Mouse (Mus musculus) ES-E14 (cell line): ENCODE results near the gene Agap1. TPM values are rescaled to one million over a fixed set of nuclear protein-coding genes. Genes with fewer than 3 reads are reported as not detected.

Experiments
- DNase-seq: peaks from one replicate; pipeline ENCODE4 v3.0.0-alpha.2; 2013; ENCODE audit warnings: low read depth, low spot score
- H3K27ac ChIP-seq: 2 replicates; pipeline ENCODE4 v1.5.1; 2012; ENCODE audit warnings: low read depth, mild to moderate bottlenecking, low read length, moderate library complexity, mixed read lengths; ENCODE audit not compliant: poor library complexity, insufficient read depth, severe bottlenecking
- H3K36me3 ChIP-seq: 2 replicates; pipeline ENCODE4 v1.6.1; 2012; ENCODE audit warnings: mild to moderate bottlenecking, low read length, moderate library complexity, mixed read lengths; ENCODE audit not compliant: control insufficient read depth, poor library complexity, insufficient read depth, severe bottlenecking
- H3K4me1 ChIP-seq, 2 experiments: fragments of 150-350 bp in 1 of 2; sonication (generic) in 1 of 2; 2 replicates each; pipeline ENCODE4 v1.6.1; 2012; ENCODE audit warnings: low read length in 2 of 2, mild to moderate bottlenecking in 1 of 2, mixed read lengths in 1 of 2; ENCODE audit not compliant: control insufficient read depth in 2 of 2, insufficient read depth in 2 of 2, poor library complexity in 1 of 2
- H3K4me3 ChIP-seq, 2 experiments: fragments of 150-350 bp in 1 of 2; sonication (generic) in 1 of 2; 2 replicates each; pipeline ENCODE4 v1.5.1; 2012; ENCODE audit warnings: low read length in 2 of 2, low read depth in 1 of 2, mild to moderate bottlenecking in 1 of 2, mixed read lengths in 1 of 2; ENCODE audit not compliant: insufficient read depth in 1 of 2, poor library complexity in 1 of 2, severe bottlenecking in 1 of 2
- H3K9ac ChIP-seq: 2 replicates; pipeline ENCODE4 v1.6.1; 2012; ENCODE audit warnings: low read depth, mild to moderate bottlenecking, low read length, mixed read lengths; ENCODE audit not compliant: poor library complexity, insufficient read depth, severe bottlenecking
- H3K9me3 ChIP-seq: fragments of 150-350 bp; sonication (generic); 2 replicates; pipeline ENCODE4 v1.6.1; 2012; ENCODE audit warnings: low read depth, mild to moderate bottlenecking, low read length; ENCODE audit not compliant: control insufficient read depth, insufficient read depth
- CHD2 ChIP-seq: IDR thresholded peaks from 2 replicates; pipeline ENCODE4 v1.6.1; 2014; ENCODE audit warnings: mild to moderate bottlenecking, low read depth, low read length, inconsistent platforms
- HCFC1 ChIP-seq: IDR thresholded peaks from 2 replicates; pipeline ENCODE4 v1.6.1; 2012; ENCODE audit warnings: low read length, inconsistent platforms, borderline replicate concordance; ENCODE audit not compliant: insufficient read depth
- MAFK ChIP-seq: IDR thresholded peaks from 2 replicates; pipeline ENCODE4 v1.6.1; 2014; ENCODE audit warnings: mild to moderate bottlenecking, low read depth, low read length, inconsistent platforms; ENCODE audit not compliant: insufficient read depth
- ZC3H11A ChIP-seq: IDR thresholded peaks from 2 replicates; pipeline ENCODE4 v1.6.1; 2012; ENCODE audit warnings: low read depth, mild to moderate bottlenecking, inconsistent platforms, low read length, borderline replicate concordance
- ZNF384 ChIP-seq: IDR thresholded peaks from 2 replicates; pipeline ENCODE4 v1.6.1; 2012; ENCODE audit warnings: low read depth, low read length, inconsistent platforms
- in situ Hi-C, 2 experiments: fragments of 600-800 bp; cut with MboI; formaldehyde crosslinking; loops; one replicate each; pipeline ENCODE4 v1.15.1; 2025; ENCODE audit warnings: low sequenced_read_pairs in 2 of 2, inconsistent platforms in 1 of 2; ENCODE audit not compliant: unreplicated experiment in 2 of 2
- total RNA-seq: library from RNA; depleted of rRNA; stranded (reverse); fragments of 300-350 nt; gene quantifications from 2 replicates; pipeline ENCODE4 v1.2.3, GENCODE M21; 2012

Gene Agap1
- total RNA-seq, 1 experiment, result 19.8 TPM

GRCm38 (mm10) chr1:89656643-89657321, 202.2 kb downstream of the Agap1 start:
- Histone ChIP-seq H3K27ac (no peak overlapping the region), H3K9ac (no peak overlapping the region), H3K9me3 (no peaks in the 10 kb centered on the region), H3K4me3 (no peak overlapping the region), H3K36me3 (no peaks in the 10 kb centered on the region), H3K4me1 (peaks cover 0 to 3% of the 10 kb centered on the region in 2 experiments; a peak in 1 of 4 replicates)
- in situ Hi-C loops, result no loop called here
- no peak for DNase-seq
- TF ChIP-seq HCFC1, result no peak
- TF ChIP-seq CHD2, result no peak
- no peak for TF ChIP-seq ZC3H11A
- no peak for TF ChIP-seq MAFK
- no peak for TF ChIP-seq ZNF384

- no peak overlapping the region for H3K9ac ChIP-seq
- in situ Hi-C loops, result no loop called here
- H3K4me1 ChIP-seq, result 0 out of 4 replicates have a peak, but pooled peaks cover 0 to 3% of the 10 kb centered on the region in 2 experiments
- DNase-seq, result no peak
- H3K27ac ChIP-seq, result no peak overlapping the region
- TF ChIP-seq ZC3H11A (no peak), HCFC1 (no peak), CHD2 (no peak), ZNF384 (no peak), MAFK (no peak)
- H3K36me3 ChIP-seq, result peaks cover 6% of the 10 kb centered on the region; the same call in 1 of the 2 replicates
- no peak overlapping the region for H3K4me3 ChIP-seq
- no peaks in the 10 kb centered on the region for H3K9me3 ChIP-seq
Measured at GRCm38 (mm10) chr1:89660804-89661203, 206.2 kb downstream of the Agap1 start.

- Histone ChIP-seq H3K9ac (no peak overlapping the region), H3K4me1 (0 out of 4 replicates have a peak, but pooled peaks cover 0 to 1% of the 10 kb centered on the region in 2 experiments), H3K9me3 (no peaks in the 10 kb centered on the region), H3K4me3 (no peak overlapping the region), H3K36me3 (peaks cover 22% of the 10 kb centered on the region; the same call in 1 of the 2 replicates), H3K27ac (no peak overlapping the region)
- no peak for TF ChIP-seq HCFC1
- TF ChIP-seq ZC3H11A, result no peak
- no peak for TF ChIP-seq MAFK
- no peak for TF ChIP-seq ZNF384
- TF ChIP-seq CHD2, result no peak
- in situ Hi-C loops, result no loop called here
- DNase-seq, result no peak
Measured at GRCm38 (mm10) chr1:89666154-89666553, 211.5 kb downstream of the Agap1 start.

- no peak for DNase-seq
- Histone ChIP-seq H3K27ac (no peak overlapping the region), H3K4me3 (no peak overlapping the region), H3K36me3 (peaks cover 26% of the 10 kb centered on the region; the same call in 1 of the 2 replicates), H3K9ac (no peak overlapping the region), H3K4me1 (0 out of 4 replicates have a peak, but pooled peaks cover 0 to 2% of the 10 kb centered on the region in 2 experiments), H3K9me3 (no peaks in the 10 kb centered on the region)
- in situ Hi-C loops, result no loop called here
- TF ChIP-seq HCFC1 (no peak), ZC3H11A (no peak), MAFK (no peak), ZNF384 (no peak), CHD2 (no peak)
Measured at GRCm38 (mm10) chr1:89667387-89667786, 212.8 kb downstream of the Agap1 start.
